Mouse (Mus musculus): ENCODE results near the gene Taok1. TPM values are rescaled to one million over a fixed set of nuclear protein-coding genes. Genes with fewer than 3 reads are reported as not detected.

Taok1 gene
- polyA plus RNA-seq, 1 experiment from 2014 or later, result 37.5 TPM

- Histone ChIP-seq H3K36me3 (ENCODE audit: control insufficient read depth, insufficient read depth, low read length) (no peaks in the 10 kb centered on the region), H3K27ac (replicated peaks; ENCODE audit: low read depth, low read length) (no peak overlapping the region), H3K4me1 (ENCODE audit: control insufficient read depth, insufficient read depth, low read length) (peaks cover 21% of the 10 kb centered on the region), H3K27me3 (ENCODE audit: control insufficient read depth, insufficient read depth, low read length) (no peaks in the 10 kb centered on the region), H3K9me3 (ENCODE audit: control insufficient read depth, low read length) (no peaks in the 10 kb centered on the region), H3K9ac (replicated peaks; ENCODE audit: low read length) (no peak overlapping the region), H3K4me2 (ENCODE audit: low read length) (no peak overlapping the region), H3K4me3 (replicated peaks; ENCODE audit: low read depth, low read length) (no peak overlapping the region)
- DNase-seq (no peak), ATAC-seq (ENCODE audit: low FRiP score, low TSS enrichment) (no peak)
- WGBS, result 71% methylated on average over 5 of the region's 5 CpGs
Observed at GRCm38 (mm10) chr11:77626596-77627535, 19.3 kb upstream of the Taok1 start.

- WGBS, result 2% methylated on average over 11 of the region's 11 CpGs
- H3K9me3 ChIP-seq (ENCODE audit: control insufficient read depth, low read length), result no peaks in the 10 kb centered on the region
- H3K4me2 ChIP-seq (ENCODE audit: low read length), result peak overlapping the region; percentile 82
- peak overlapping the region; percentile 78 for H3K27ac ChIP-seq (replicated peaks; ENCODE audit: low read depth, low read length)
- H3K36me3 ChIP-seq (ENCODE audit: control insufficient read depth, insufficient read depth, low read length), result no peaks in the 10 kb centered on the region
- H3K9ac ChIP-seq (replicated peaks; ENCODE audit: low read length), result peak overlapping the region; percentile 49
- DNase-seq (peak; percentile 88), ATAC-seq (ENCODE audit: low FRiP score, low TSS enrichment) (peak; percentile 43; the same call in 1 of the 2 replicates)
- H3K4me3 ChIP-seq (replicated peaks; ENCODE audit: low read depth, low read length), result peak overlapping the region; percentile 37
- H3K27me3 ChIP-seq (ENCODE audit: control insufficient read depth, insufficient read depth, low read length), result no peaks in the 10 kb centered on the region
- H3K4me1 ChIP-seq (ENCODE audit: control insufficient read depth, insufficient read depth, low read length), result peaks cover 21% of the 10 kb centered on the region
Observed at GRCm38 (mm10) chr11:77625061-77625855, 17.6 kb upstream of the Taok1 start.

- DNase-seq (peak; percentile 75), ATAC-seq (ENCODE audit: low FRiP score, low TSS enrichment) (no peak; the same call in 1 of the 2 replicates)
- under 1% methylated on average over 17 of the region's 17 CpGs for WGBS
- Histone ChIP-seq H3K27me3 (ENCODE audit: control insufficient read depth, insufficient read depth, low read length) (no peaks in the 10 kb centered on the region), H3K36me3 (ENCODE audit: control insufficient read depth, insufficient read depth, low read length) (no peaks in the 10 kb centered on the region), H3K9ac (replicated peaks; ENCODE audit: low read length) (peak overlapping the region; percentile 49), H3K9me3 (ENCODE audit: control insufficient read depth, low read length) (no peaks in the 10 kb centered on the region), H3K4me3 (replicated peaks; ENCODE audit: low read depth, low read length) (peak overlapping the region; percentile 37), H3K4me1 (ENCODE audit: control insufficient read depth, insufficient read depth, low read length) (peaks cover 21% of the 10 kb centered on the region), H3K27ac (replicated peaks; ENCODE audit: low read depth, low read length) (peak overlapping the region; percentile 78), H3K4me2 (ENCODE audit: low read length) (peak overlapping the region; percentile 82)
Observed at GRCm38 (mm10) chr11:77624441-77625060, 16.9 kb upstream of the Taok1 start.

GRCm38 (mm10) chr11:77624002-77624401 is 16.4 kb upstream of the Taok1 start:
- Histone ChIP-seq H3K27me3 (ENCODE audit: control insufficient read depth, insufficient read depth, low read length) (no peaks in the 10 kb centered on the region), H3K9ac (replicated peaks; ENCODE audit: low read length) (peak overlapping the region; percentile 49; the same call in 1 of the 2 replicates), H3K4me1 (ENCODE audit: control insufficient read depth, insufficient read depth, low read length) (peaks cover 21% of the 10 kb centered on the region), H3K9me3 (ENCODE audit: control insufficient read depth, low read length) (no peaks in the 10 kb centered on the region), H3K4me2 (ENCODE audit: low read length) (peak overlapping the region; percentile 82), H3K36me3 (ENCODE audit: control insufficient read depth, insufficient read depth, low read length) (no peaks in the 10 kb centered on the region), H3K27ac (replicated peaks; ENCODE audit: low read depth, low read length) (peak overlapping the region; percentile 78), H3K4me3 (replicated peaks; ENCODE audit: low read depth, low read length) (peak overlapping the region; percentile 37; the same call in 1 of the 2 replicates)
- DNase-seq (peak; percentile 19), ATAC-seq (ENCODE audit: low FRiP score, low TSS enrichment) (no peak)
- 20% methylated on average over 5 of the region's 5 CpGs for WGBS

- H3K4me1 ChIP-seq (ENCODE audit: control insufficient read depth, insufficient read depth, low read length), result peaks cover 21% of the 10 kb centered on the region
- no peaks in the 10 kb centered on the region for H3K36me3 ChIP-seq (ENCODE audit: control insufficient read depth, insufficient read depth, low read length)
- DNase-seq, result no peak
- H3K27ac ChIP-seq (replicated peaks; ENCODE audit: low read depth, low read length), result no peak overlapping the region
- 75% methylated on average over 5 of the region's 5 CpGs for WGBS
- no peak overlapping the region for H3K4me2 ChIP-seq (ENCODE audit: low read length)
- H3K9me3 ChIP-seq (ENCODE audit: control insufficient read depth, low read length), result no peaks in the 10 kb centered on the region
- H3K27me3 ChIP-seq (ENCODE audit: control insufficient read depth, insufficient read depth, low read length), result no peaks in the 10 kb centered on the region
- no peak for ATAC-seq (ENCODE audit: low FRiP score, low TSS enrichment)
- no peak overlapping the region for H3K4me3 ChIP-seq (replicated peaks; ENCODE audit: low read depth, low read length)
- no peak overlapping the region for H3K9ac ChIP-seq (replicated peaks; ENCODE audit: low read length)
Observed at GRCm38 (mm10) chr11:77621902-77622535, 14.4 kb upstream of the Taok1 start.

GRCm38 (mm10) chr11:77615084-77615624 is 7.5 kb upstream of the Taok1 start:
- 80% methylated on average over 5 of the region's 5 CpGs for WGBS
- no peak for DNase-seq
- ATAC-seq (ENCODE audit: low FRiP score, low TSS enrichment), result no peak
- H3K4me3 ChIP-seq (replicated peaks; ENCODE audit: low read depth, low read length), result no peak overlapping the region
- no peaks in the 10 kb centered on the region for H3K27me3 ChIP-seq (ENCODE audit: control insufficient read depth, insufficient read depth, low read length)
- no peak overlapping the region for H3K4me2 ChIP-seq (ENCODE audit: low read length)
- no peak overlapping the region for H3K9ac ChIP-seq (replicated peaks; ENCODE audit: low read length)
- no peak overlapping the region for H3K27ac ChIP-seq (replicated peaks; ENCODE audit: low read depth, low read length)
- no peaks in the 10 kb centered on the region for H3K4me1 ChIP-seq (ENCODE audit: control insufficient read depth, insufficient read depth, low read length)
- no peaks in the 10 kb centered on the region for H3K36me3 ChIP-seq (ENCODE audit: control insufficient read depth, insufficient read depth, low read length)
- no peaks in the 10 kb centered on the region for H3K9me3 ChIP-seq (ENCODE audit: control insufficient read depth, low read length)

GRCm38 (mm10) chr11:77606835-77607537 is 629 bp downstream of the Taok1 start:
- ATAC-seq (ENCODE audit: low FRiP score, low TSS enrichment) (peak; percentile 70), DNase-seq (peak; percentile 61)
- Histone ChIP-seq H3K4me3 (replicated peaks; ENCODE audit: low read depth, low read length) (peak overlapping the region; percentile 98), H3K9me3 (ENCODE audit: control insufficient read depth, low read length) (no peaks in the 10 kb centered on the region), H3K27me3 (ENCODE audit: control insufficient read depth, insufficient read depth, low read length) (no peaks in the 10 kb centered on the region), H3K9ac (replicated peaks; ENCODE audit: low read length) (peak overlapping the region; percentile 99), H3K4me1 (ENCODE audit: control insufficient read depth, insufficient read depth, low read length) (peaks cover 19% of the 10 kb centered on the region), H3K36me3 (ENCODE audit: control insufficient read depth, insufficient read depth, low read length) (no peaks in the 10 kb centered on the region), H3K4me2 (ENCODE audit: low read length) (peak overlapping the region; percentile 79), H3K27ac (replicated peaks; ENCODE audit: low read depth, low read length) (peak overlapping the region; percentile 98)
- WGBS, result under 1% methylated on average over 36 of the region's 48 CpGs

Data from midbrain, embryonic 14.5 days (tissue).